Mouse (Mus musculus) intestine, embryonic 15.5 days (tissue): ENCODE measurements at regions not wholly inside any gene's neighbourhood (a gene's known extent, or its start where the extent isn't known, plus 50 kb on each side); places are given as distances from the start of the nearest gene placed in this dataset.
"Not testable (repeated sequence)": the region's sequence is repeated elsewhere in the genome, so short reads cannot be mapped to it uniquely, and the experiment has no call there.

Source experiments
- ATAC-seq: fragments of 200-750 bp; cut with Nextera tagmentation; 2 replicates; pipeline ENCODE4 v1.8.0; 2017; ENCODE audit warnings: moderate TSS enrichment, moderate library complexity
- H3K27ac ChIP-seq: fragments of 300-500 bp; sonication (generic); 2 replicates; pipeline ENCODE4 v1.5.1; 2015; ENCODE audit warnings: mild to moderate bottlenecking, inconsistent platforms
- H3K27me3 ChIP-seq: fragments of 300-500 bp; sonication (generic); replicated peaks from 2 replicates; pipeline ENCODE4 v1.6.1; 2015; ENCODE audit warnings: inconsistent platforms
- H3K36me3 ChIP-seq: fragments of 300-500 bp; sonication (generic); 2 replicates; pipeline ENCODE4 v1.6.1; 2015; ENCODE audit warnings: inconsistent platforms
- H3K4me1 ChIP-seq: fragments of 300-500 bp; sonication (generic); replicated peaks from 2 replicates; pipeline ENCODE4 v1.6.1; 2015; ENCODE audit warnings: inconsistent platforms
- H3K4me2 ChIP-seq: fragments of 300-500 bp; sonication (generic); replicated peaks from 2 replicates; pipeline ENCODE4 v1.6.1; 2015; ENCODE audit warnings: mild to moderate bottlenecking, inconsistent platforms
- H3K4me3 ChIP-seq: fragments of 300-500 bp; sonication (generic); replicated peaks from 2 replicates; pipeline ENCODE4 v1.5.1; 2015; ENCODE audit warnings: inconsistent platforms
- H3K9ac ChIP-seq: fragments of 300-500 bp; sonication (generic); 2 replicates; pipeline ENCODE4 v1.6.1; 2015; ENCODE audit warnings: inconsistent platforms
- H3K9me3 ChIP-seq: fragments of 300-500 bp; sonication (generic); 2 replicates; pipeline ENCODE4 v1.6.1; 2016; ENCODE audit warnings: inconsistent platforms
- WGBS: fragments of 180-500 bp; shearing (Covaris S2); methylation state at CpG from one replicate; pipeline ENCODE4 v1.1.7; 2015; 5-methylcytosine and 5-hydroxymethylcytosine counted together

DNA sequence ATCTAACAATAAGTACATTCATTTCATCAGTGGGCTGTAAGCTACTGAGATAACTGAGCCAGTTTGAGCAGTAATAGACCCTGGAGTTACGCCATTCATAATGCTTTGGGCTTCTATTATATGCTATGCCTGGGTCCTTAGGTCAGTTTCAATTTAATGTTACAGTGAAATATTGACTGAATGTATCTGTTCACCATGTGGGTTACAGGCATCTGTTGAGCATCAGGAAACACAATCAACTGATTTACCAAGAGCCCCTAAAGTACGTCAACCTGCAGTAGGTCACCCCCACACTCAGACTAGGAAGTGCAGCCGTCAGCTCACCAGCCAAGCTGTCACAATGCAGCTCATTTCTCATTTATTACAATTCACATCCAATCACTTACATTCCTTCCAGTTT is 183.5 kb downstream of the Lyplal1 start:
- H3K36me3 ChIP-seq: no peaks in the 10 kb centered on the region

DNA sequence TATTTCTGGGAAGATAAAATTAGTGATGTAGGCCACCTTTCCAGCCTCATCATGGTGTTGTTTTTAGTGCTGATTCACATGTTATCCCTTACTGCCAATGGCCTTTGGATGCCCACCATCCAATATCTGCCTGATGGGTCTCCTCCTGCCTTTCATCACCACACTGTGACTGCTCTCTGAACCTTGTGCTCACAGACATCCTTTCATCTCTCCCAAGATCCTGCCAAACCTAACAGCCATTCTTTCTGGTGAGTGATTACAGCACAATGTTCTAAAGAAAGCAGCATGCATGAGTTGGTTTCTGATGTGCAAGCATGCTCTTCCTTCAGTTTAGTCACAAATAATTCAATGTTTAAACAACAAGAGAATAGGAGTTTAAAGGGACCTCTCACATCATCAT is 180.1 kb downstream of the Lyplal1 start:
- Histone ChIP-seq H3K9me3 (no peaks in the 10 kb centered on the region), H3K36me3 (no peaks in the 10 kb centered on the region), H3K27ac (no peak overlapping the region), H3K9ac (no peak overlapping the region), H3K4me3 (no peak overlapping the region), H3K4me2 (no peak overlapping the region), H3K27me3 (no peaks in the 10 kb centered on the region), H3K4me1 (no peaks in the 10 kb centered on the region)
- no peak for ATAC-seq

More for the DNA sequence above, 183.5 kb downstream of the Lyplal1 start:
- ATAC-seq: no peak
- no peaks in the 10 kb centered on the region for H3K27me3 ChIP-seq
- 80% methylated on average over 3 of the region's 3 CpGs for WGBS
- H3K9ac ChIP-seq: no peak overlapping the region
- no peak overlapping the region for H3K4me3 ChIP-seq
- no peaks in the 10 kb centered on the region for H3K9me3 ChIP-seq
- H3K27ac ChIP-seq: no peak overlapping the region
- H3K4me2 ChIP-seq: no peak overlapping the region
- H3K4me1 ChIP-seq: no peaks in the 10 kb centered on the region

DNA sequence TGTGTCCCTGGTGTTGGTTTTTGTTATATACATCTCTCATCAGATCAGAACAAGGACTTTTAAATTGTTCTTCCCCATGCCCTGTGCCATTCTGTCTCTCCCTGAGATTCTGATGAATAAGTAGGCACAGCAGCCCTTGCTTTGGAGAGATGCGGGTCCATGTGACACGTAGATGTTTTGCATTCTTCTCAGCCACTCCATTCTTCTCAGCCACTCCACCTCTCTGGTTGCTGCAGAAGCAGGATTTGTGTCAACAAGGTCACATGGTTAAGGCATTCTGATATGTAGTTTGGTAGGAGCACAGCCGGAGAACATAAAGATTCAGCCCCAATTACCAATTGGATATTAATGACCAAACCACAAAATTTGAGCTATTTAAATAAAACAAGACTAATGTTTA is 177.2 kb downstream of the Lyplal1 start:
- no peak overlapping the region for H3K27ac ChIP-seq
- WGBS: 65% methylated on average over 3 of the region's 3 CpGs
- ATAC-seq: no peak

DNA sequence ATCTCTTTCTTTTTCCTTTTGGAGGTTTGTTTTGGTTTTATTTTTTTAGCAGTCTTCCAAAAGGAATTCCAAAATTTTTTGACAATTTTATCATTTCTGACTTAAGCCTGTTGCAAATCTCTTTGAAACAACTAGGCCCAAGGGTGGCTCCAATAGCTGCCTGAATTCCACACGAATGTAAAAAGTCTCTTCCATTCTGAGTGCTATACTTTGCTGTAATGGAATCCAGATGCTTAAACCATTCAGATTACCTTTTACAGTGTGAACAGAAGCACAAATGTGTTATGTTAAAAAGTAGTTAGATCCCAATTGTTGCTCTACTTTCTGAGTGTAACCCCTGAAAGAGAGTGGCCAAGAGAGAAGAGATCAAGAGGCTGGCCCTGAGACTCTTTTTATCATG is 176.6 kb downstream of the Lyplal1 start:
- no peak overlapping the region for H3K27ac ChIP-seq
- ATAC-seq: no peak
- no peaks in the 10 kb centered on the region for H3K9me3 ChIP-seq
- no peak overlapping the region for H3K4me2 ChIP-seq
- 67% methylated on average over 1 of the region's 1 CpGs for WGBS
- no peaks in the 10 kb centered on the region for H3K27me3 ChIP-seq
- no peaks in the 10 kb centered on the region for H3K4me1 ChIP-seq
- no peak overlapping the region for H3K4me3 ChIP-seq
- no peaks in the 10 kb centered on the region for H3K36me3 ChIP-seq
- H3K9ac ChIP-seq: no peak overlapping the region

More for the DNA sequence above, 177.2 kb downstream of the Lyplal1 start:
- H3K4me1 ChIP-seq: no peaks in the 10 kb centered on the region
- no peaks in the 10 kb centered on the region for H3K9me3 ChIP-seq
- no peaks in the 10 kb centered on the region for H3K27me3 ChIP-seq
- H3K4me3 ChIP-seq: no peak overlapping the region
- H3K36me3 ChIP-seq: no peaks in the 10 kb centered on the region
- no peak overlapping the region for H3K4me2 ChIP-seq
- H3K9ac ChIP-seq: no peak overlapping the region

DNA sequence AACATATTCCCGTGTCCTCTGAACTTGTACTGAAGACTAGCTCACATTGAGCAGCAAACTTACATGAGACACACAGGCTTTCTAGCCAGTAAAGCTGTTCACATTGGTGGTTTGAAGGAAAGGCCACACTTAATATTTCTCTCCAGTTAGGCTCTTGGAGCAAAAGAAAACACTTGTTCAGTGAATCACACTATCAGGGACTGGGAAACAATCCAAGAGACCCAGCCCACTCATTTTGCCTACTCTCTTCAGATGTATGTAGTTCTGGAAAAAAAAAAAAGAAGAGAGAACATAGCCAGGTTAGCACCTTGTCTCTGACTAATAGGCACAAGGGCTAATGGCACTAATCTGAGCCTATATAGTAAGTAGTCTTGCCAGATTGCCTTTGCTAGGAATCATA is 165.9 kb downstream of the Lyplal1 start:
- no peak for ATAC-seq

DNA sequence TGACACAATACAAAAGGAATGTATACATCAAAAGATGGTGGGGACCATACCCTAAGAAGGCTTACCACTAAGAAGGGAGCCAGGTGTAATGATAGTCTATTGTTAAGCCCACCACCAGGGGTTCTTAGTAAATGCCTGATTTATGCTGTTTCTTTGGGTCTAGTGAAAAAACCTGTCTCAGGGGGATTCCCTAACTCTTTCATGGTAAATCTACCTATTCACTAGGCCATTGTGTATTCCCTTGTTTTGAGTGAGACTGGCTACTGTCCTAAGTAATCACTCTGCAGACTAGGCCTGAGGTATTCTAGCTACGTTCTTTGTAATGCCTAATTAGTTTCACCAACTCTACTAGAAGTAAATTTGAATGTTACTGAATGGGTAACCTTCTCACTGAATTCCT is 161.3 kb downstream of the Lyplal1 start:
- not testable (repeated sequence) for H3K9ac ChIP-seq, H3K36me3 ChIP-seq, H3K4me3 ChIP-seq, H3K27ac ChIP-seq, ATAC-seq, H3K4me2 ChIP-seq, H3K4me1 ChIP-seq, H3K9me3 ChIP-seq, H3K27me3 ChIP-seq
- WGBS: 72% methylated on average over 1 of the region's 1 CpGs

More for the DNA sequence above, 165.9 kb downstream of the Lyplal1 start:
- Histone ChIP-seq H3K4me1 (no peaks in the 10 kb centered on the region), H3K36me3 (no peaks in the 10 kb centered on the region), H3K27me3 (no peaks in the 10 kb centered on the region), H3K4me3 (no peak overlapping the region), H3K9me3 (no peaks in the 10 kb centered on the region), H3K9ac (no peak overlapping the region), H3K4me2 (no peak overlapping the region), H3K27ac (no peak overlapping the region)
- 80% methylated on average over 1 of the region's 1 CpGs for WGBS

DNA sequence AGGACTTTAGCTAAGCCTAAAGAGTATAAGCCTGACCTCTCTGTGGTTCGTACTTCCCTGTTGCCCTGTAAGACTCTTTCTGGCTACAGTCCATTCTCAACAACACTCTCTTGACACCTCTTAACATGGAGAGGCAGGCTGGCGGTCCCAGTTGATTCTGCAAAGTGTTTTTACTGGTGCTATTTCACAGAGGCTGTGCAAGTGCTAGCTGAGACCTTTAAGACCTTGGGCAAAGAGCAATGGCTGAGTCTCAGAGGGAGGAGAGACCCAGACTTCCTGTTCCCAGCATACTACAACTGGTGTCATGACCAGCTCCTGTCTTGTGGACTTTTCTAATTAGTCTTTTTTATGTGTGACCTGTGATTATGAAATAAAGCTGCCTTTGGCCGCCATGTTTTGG is 159.6 kb downstream of the Lyplal1 start:
- Histone ChIP-seq H3K27ac (no peak overlapping the region), H3K9me3 (no peaks in the 10 kb centered on the region), H3K36me3 (no peaks in the 10 kb centered on the region), H3K4me1 (no peaks in the 10 kb centered on the region), H3K27me3 (no peaks in the 10 kb centered on the region), H3K4me2 (no peak overlapping the region), H3K9ac (no peak overlapping the region), H3K4me3 (no peak overlapping the region)
- WGBS: 90% methylated on average over 3 of the region's 3 CpGs
- no peak for ATAC-seq

DNA sequence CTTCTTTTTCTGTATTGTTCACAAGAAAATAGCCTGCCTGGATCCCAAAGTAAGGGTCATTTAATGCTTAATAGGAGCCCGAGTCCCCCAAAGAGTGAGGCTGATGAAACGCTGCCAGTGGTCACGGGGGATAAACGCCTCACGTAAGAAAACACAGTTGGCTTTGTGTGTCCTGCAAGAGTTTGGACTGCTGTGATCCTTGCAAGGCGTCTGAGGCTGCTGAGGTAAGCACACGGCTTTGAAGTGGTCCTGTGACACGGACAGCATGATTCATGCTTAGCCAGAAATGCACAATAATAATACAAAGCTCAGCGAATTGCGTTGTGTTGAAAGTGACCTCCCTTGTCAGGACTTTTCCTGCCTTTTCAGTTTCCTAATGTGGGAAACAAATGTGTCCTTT is 158.8 kb downstream of the Lyplal1 start:
- WGBS: 65% methylated on average over 10 of the region's 10 CpGs
- no peak for ATAC-seq

DNA sequence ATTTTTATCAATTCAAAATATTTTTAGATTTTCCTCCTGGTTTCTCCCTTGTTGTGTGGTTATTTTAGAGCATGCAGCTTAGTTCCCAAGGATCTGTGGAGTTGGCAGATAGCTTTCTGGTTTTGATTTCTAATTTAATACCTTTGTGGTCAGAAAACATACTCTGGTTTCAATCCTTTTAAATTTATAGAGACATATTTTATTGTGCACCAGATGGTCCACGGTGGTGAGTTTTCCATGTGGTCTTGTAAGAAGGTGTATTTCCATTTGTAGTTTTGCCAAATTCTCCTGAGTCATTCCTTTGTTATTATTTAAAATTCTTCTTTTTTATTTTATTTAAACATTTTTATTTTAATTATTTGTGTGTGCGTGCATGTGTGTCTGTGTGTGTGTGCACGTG is 154.5 kb downstream of the Lyplal1 start:
- no peaks in the 10 kb centered on the region for H3K27me3 ChIP-seq
- H3K9me3 ChIP-seq: no peaks in the 10 kb centered on the region
- no peak for ATAC-seq
- H3K4me3 ChIP-seq: no peak overlapping the region
- no peaks in the 10 kb centered on the region for H3K36me3 ChIP-seq
- H3K4me2 ChIP-seq: no peak overlapping the region
- WGBS: 84% methylated on average over 3 of the region's 3 CpGs
- H3K4me1 ChIP-seq: no peaks in the 10 kb centered on the region
- H3K9ac ChIP-seq: no peak overlapping the region
- H3K27ac ChIP-seq: no peak overlapping the region

More for the DNA sequence above, 158.8 kb downstream of the Lyplal1 start:
- no peaks in the 10 kb centered on the region for H3K27me3 ChIP-seq
- no peaks in the 10 kb centered on the region for H3K9me3 ChIP-seq
- H3K36me3 ChIP-seq: no peaks in the 10 kb centered on the region
- no peak overlapping the region for H3K4me3 ChIP-seq
- H3K4me1 ChIP-seq: no peaks in the 10 kb centered on the region
- H3K9ac ChIP-seq: no peak overlapping the region
- H3K4me2 ChIP-seq: no peak overlapping the region
- no peak overlapping the region for H3K27ac ChIP-seq

DNA sequence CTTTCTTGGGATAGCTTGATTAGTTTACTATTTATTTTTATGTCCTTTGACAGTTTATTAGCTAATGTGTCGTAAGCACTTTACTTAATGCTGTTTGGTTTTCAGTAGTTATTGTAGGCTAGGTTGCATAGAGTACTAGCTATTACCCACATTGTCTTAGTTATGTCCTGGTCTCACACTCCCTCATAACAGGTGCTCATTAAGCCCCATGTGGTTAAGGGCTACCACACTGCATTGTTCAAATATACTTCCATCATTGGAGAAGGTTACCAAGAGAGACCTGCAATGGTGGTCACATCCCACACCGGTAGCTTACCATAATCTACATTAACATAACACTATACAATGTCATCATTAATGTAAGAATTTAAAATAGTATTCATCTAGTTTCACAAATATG is 153.3 kb downstream of the Lyplal1 start:
- WGBS: 93% methylated on average over 2 of the region's 2 CpGs
- ATAC-seq: no peak
- no peaks in the 10 kb centered on the region for H3K27me3 ChIP-seq
- H3K4me1 ChIP-seq: no peaks in the 10 kb centered on the region
- H3K4me2 ChIP-seq: no peak overlapping the region
- no peaks in the 10 kb centered on the region for H3K9me3 ChIP-seq
- no peaks in the 10 kb centered on the region for H3K36me3 ChIP-seq
- H3K9ac ChIP-seq: no peak overlapping the region
- H3K4me3 ChIP-seq: no peak overlapping the region
- H3K27ac ChIP-seq: no peak overlapping the region

DNA sequence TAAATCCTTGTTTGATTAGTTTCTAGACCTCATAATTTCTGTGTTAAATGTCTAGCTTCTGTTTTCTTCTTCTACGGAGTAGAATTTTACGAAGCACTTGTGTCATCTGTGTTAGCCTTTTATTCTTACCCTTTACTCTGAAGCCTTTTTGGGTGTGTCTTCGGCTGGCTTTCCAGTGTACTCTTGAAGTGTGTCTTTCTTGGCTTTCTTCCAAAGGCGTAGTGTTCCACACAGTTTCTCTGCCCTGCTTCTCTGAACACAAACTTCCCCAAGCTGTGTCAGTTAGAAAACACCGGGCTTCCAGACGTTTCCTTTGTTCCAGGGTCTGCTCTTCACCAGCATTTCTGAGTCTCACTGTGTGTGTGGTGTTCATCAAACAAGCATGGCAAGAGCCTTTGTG is 152.7 kb downstream of the Lyplal1 start:
- H3K27ac ChIP-seq: no peak overlapping the region
- no peak overlapping the region for H3K9ac ChIP-seq
- no peaks in the 10 kb centered on the region for H3K36me3 ChIP-seq
- no peaks in the 10 kb centered on the region for H3K4me1 ChIP-seq
- WGBS: 62% methylated on average over 6 of the region's 6 CpGs
- H3K9me3 ChIP-seq: no peaks in the 10 kb centered on the region
- no peak for ATAC-seq
- no peak overlapping the region for H3K4me2 ChIP-seq
- H3K4me3 ChIP-seq: no peak overlapping the region
- no peaks in the 10 kb centered on the region for H3K27me3 ChIP-seq

DNA sequence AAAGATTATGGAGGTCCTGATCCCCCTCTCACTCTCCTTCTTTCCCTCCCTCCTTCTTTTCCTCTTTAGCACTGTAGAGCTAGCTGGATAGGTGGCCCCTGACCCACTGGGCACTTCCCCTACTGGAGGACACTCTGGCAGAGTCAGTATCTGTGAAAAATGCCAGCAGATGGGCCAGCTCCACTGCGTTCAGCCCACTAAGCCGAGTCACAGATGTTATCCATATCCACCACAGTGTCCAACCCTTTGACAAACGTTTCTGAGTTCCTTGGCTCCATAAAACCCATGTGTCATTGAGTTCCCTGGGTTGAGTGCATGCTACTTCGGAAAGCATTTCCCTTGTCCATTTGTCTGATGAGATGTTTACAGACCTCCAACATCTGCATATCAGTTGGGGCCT is 149.9 kb downstream of the Lyplal1 start:
- no peaks in the 10 kb centered on the region for H3K27me3 ChIP-seq
- no peak overlapping the region for H3K27ac ChIP-seq
- no peaks in the 10 kb centered on the region for H3K9me3 ChIP-seq
- H3K4me1 ChIP-seq: no peaks in the 10 kb centered on the region
- H3K4me2 ChIP-seq: no peak overlapping the region
- H3K9ac ChIP-seq: no peak overlapping the region
- 72% methylated on average over 4 of the region's 4 CpGs for WGBS
- no peaks in the 10 kb centered on the region for H3K36me3 ChIP-seq
- no peak for ATAC-seq
- H3K4me3 ChIP-seq: no peak overlapping the region

DNA sequence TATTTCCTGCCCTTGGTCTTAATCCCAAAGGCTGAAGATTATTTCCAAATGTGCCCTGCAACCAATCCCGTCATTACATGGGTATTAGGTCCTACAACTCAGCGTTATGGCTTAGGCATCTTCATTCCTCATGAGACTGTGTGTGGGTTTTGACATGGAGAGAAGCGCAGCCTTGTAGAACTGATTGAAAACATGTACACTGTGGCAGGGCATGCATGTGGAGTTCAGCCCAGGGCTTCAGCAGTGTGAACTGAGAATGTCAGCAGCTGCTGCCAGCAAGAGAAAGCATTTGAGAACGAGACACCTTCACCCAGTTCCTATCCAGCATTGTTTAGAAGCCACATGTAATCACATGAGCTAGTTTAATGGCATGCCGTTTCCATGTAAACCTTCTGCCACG is 149.3 kb downstream of the Lyplal1 start:
- Histone ChIP-seq H3K4me1 (no peaks in the 10 kb centered on the region), H3K36me3 (no peaks in the 10 kb centered on the region), H3K27me3 (no peaks in the 10 kb centered on the region), H3K4me2 (no peak overlapping the region), H3K27ac (no peak overlapping the region), H3K9me3 (no peaks in the 10 kb centered on the region), H3K9ac (no peak overlapping the region), H3K4me3 (no peak overlapping the region)
- 77% methylated on average over 6 of the region's 6 CpGs for WGBS
- ATAC-seq: no peak

DNA sequence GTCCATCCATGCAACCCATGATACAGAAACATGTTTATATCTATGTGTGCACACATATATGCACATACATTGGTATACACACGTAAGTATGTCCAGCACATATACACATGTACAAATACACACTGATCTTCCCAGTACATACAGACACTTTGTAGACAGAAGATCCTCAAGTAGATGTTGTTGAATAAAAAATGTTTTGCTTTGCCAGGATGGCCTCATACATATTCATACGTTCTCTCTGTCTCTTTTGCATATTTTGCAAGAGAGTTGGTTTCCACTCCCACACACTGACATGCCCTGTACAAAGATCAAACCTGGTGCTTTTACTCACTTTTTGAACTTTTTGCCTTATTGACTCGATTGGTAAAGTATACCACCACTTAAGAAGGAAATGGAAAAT is 148.5 kb downstream of the Lyplal1 start:
- no peak overlapping the region for H3K27ac ChIP-seq
- no peak overlapping the region for H3K9ac ChIP-seq
- ATAC-seq: no peak
- H3K36me3 ChIP-seq: no peaks in the 10 kb centered on the region
- H3K4me2 ChIP-seq: no peak overlapping the region
- no peaks in the 10 kb centered on the region for H3K9me3 ChIP-seq
- H3K4me1 ChIP-seq: no peaks in the 10 kb centered on the region
- 83% methylated on average over 3 of the region's 3 CpGs for WGBS
- H3K27me3 ChIP-seq: no peaks in the 10 kb centered on the region
- H3K4me3 ChIP-seq: no peak overlapping the region
